Mouse (Mus musculus): ENCODE data around the gene Anxa2. TPM values are rescaled to one million over a fixed set of nuclear protein-coding genes. Genes with fewer than 3 reads are reported as not detected.

Gene Anxa2
- polyA plus RNA-seq, 1 experiment = 409 TPM

- DNase-seq = no peak
- Histone ChIP-seq H3K4me3 (ENCODE audit: control insufficient read depth, insufficient read depth, low read length) (no peak overlapping the region), H3K27me3 (ENCODE audit: control insufficient read depth, insufficient read depth, low read length) (no peaks in the 10 kb centered on the region), H3K27ac (ENCODE audit: control insufficient read depth, insufficient read depth, low read length) (no peak overlapping the region), H3K36me3 (ENCODE audit: control insufficient read depth, insufficient read depth, low read length) (no peaks in the 10 kb centered on the region), H3K4me1 (replicated peaks; ENCODE audit: control insufficient read depth, insufficient read depth, low read length) (no peaks in the 10 kb centered on the region)
- 77% methylated on average over 11 of the region's 11 CpGs for WGBS
- no peak for TF ChIP-seq CTCF (IDR thresholded peaks at IDR 0.05; ENCODE audit: borderline replicate concordance, control insufficient read depth, extremely low read depth, insufficient read depth, low read length, poor library complexity)
Observed at GRCm38 (mm10) chr9:69511881-69512590, 58.6 kb downstream of the Anxa2 start.

DNA sequence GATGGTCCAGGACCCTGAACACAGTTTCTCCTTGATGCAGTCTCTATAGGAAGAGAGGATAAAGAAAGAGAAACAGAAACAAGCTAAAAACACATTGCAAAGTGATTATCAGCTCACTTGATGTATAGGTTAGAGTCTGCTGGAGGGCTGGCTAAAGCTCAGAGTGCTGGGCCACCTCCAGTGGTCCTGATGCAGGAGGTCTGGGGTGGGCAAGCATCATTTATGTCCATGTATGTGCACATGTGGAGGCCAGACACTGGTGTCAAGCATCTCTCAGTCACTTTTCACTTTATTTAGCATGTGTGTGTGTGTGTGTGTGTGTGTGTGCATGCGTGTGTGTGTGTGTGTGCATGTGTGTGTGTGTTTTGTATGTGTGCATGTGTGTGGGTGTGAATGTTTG, 59.3 kb downstream of the Anxa2 start:
- Histone ChIP-seq H3K4me3 (ENCODE audit: control insufficient read depth, insufficient read depth, low read length) (no peak overlapping the region), H3K27ac (ENCODE audit: control insufficient read depth, insufficient read depth, low read length) (no peak overlapping the region), H3K4me1 (replicated peaks; ENCODE audit: control insufficient read depth, insufficient read depth, low read length) (no peaks in the 10 kb centered on the region), H3K36me3 (ENCODE audit: control insufficient read depth, insufficient read depth, low read length) (no peaks in the 10 kb centered on the region), H3K27me3 (ENCODE audit: control insufficient read depth, insufficient read depth, low read length) (no peaks in the 10 kb centered on the region)
- 90% methylated on average over 1 of the region's 1 CpGs for WGBS
- no peak for DNase-seq
- TF ChIP-seq CTCF (IDR thresholded peaks at IDR 0.05; ENCODE audit: borderline replicate concordance, control insufficient read depth, extremely low read depth, insufficient read depth, low read length, poor library complexity) (no peak), POLR2A (IDR thresholded peaks at IDR 0.05; ENCODE audit: control insufficient read depth, extremely low read depth, insufficient read depth, low read length, poor library complexity) (no peak)

GRCm38 (mm10) chr9:69514206-69514605, 60.8 kb downstream of the Anxa2 start:
- Histone ChIP-seq H3K4me1 (replicated peaks; ENCODE audit: control insufficient read depth, insufficient read depth, low read length) (no peaks in the 10 kb centered on the region), H3K27me3 (ENCODE audit: control insufficient read depth, insufficient read depth, low read length) (no peaks in the 10 kb centered on the region), H3K4me3 (ENCODE audit: control insufficient read depth, insufficient read depth, low read length) (no peak overlapping the region), H3K36me3 (ENCODE audit: control insufficient read depth, insufficient read depth, low read length) (no peaks in the 10 kb centered on the region), H3K27ac (ENCODE audit: control insufficient read depth, insufficient read depth, low read length) (no peak overlapping the region)
- WGBS = 88% methylated on average over 8 of the region's 8 CpGs
- DNase-seq = no peak
- no peak for TF ChIP-seq POLR2A (IDR thresholded peaks at IDR 0.05; ENCODE audit: control insufficient read depth, extremely low read depth, insufficient read depth, low read length, poor library complexity)
- no peak for TF ChIP-seq CTCF (IDR thresholded peaks at IDR 0.05; ENCODE audit: borderline replicate concordance, control insufficient read depth, extremely low read depth, insufficient read depth, low read length, poor library complexity)

DNA sequence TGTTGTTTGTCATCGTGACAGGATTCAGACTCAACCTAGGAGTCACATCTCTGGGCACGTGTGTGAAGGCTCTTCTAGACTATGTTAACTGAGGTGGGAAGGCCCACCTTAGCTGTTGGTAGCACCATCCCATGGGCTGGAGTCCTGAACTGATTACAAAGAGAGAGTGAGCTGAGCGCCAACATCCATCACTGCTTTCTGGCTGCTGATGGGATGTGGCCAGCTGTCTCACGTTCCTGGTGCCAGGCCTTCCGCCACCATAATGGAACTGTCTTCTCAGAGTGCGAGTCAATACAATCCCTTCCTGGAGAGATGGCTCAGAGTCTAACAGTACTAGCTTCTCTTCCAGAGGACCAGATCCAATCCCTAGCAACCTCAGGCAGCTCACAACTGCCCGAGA, 62.0 kb downstream of the Anxa2 start:
- no peaks in the 10 kb centered on the region for H3K36me3 ChIP-seq (ENCODE audit: control insufficient read depth, insufficient read depth, low read length)
- no peak overlapping the region for H3K4me3 ChIP-seq (ENCODE audit: control insufficient read depth, insufficient read depth, low read length)
- WGBS = 94% methylated on average over 7 of the region's 7 CpGs
- H3K27me3 ChIP-seq (ENCODE audit: control insufficient read depth, insufficient read depth, low read length) = no peaks in the 10 kb centered on the region
- H3K27ac ChIP-seq (ENCODE audit: control insufficient read depth, insufficient read depth, low read length) = no peak overlapping the region
- no peak for DNase-seq
- no peaks in the 10 kb centered on the region for H3K4me1 ChIP-seq (replicated peaks; ENCODE audit: control insufficient read depth, insufficient read depth, low read length)
- no peak for TF ChIP-seq POLR2A (IDR thresholded peaks at IDR 0.05; ENCODE audit: control insufficient read depth, extremely low read depth, insufficient read depth, low read length, poor library complexity)
- TF ChIP-seq CTCF (IDR thresholded peaks at IDR 0.05; ENCODE audit: borderline replicate concordance, control insufficient read depth, extremely low read depth, insufficient read depth, low read length, poor library complexity) = no peak

- DNase-seq = no peak
- TF ChIP-seq POLR2A (IDR thresholded peaks at IDR 0.05; ENCODE audit: control insufficient read depth, extremely low read depth, insufficient read depth, low read length, poor library complexity) (no peak), CTCF (IDR thresholded peaks at IDR 0.05; ENCODE audit: borderline replicate concordance, control insufficient read depth, extremely low read depth, insufficient read depth, low read length, poor library complexity) (no peak)
- WGBS = 83% methylated on average over 20 of the region's 20 CpGs
- H3K27ac ChIP-seq (ENCODE audit: control insufficient read depth, insufficient read depth, low read length) = no peak overlapping the region
- H3K4me1 ChIP-seq (replicated peaks; ENCODE audit: control insufficient read depth, insufficient read depth, low read length) = no peaks in the 10 kb centered on the region
- no peak overlapping the region for H3K4me3 ChIP-seq (ENCODE audit: control insufficient read depth, insufficient read depth, low read length)
- H3K36me3 ChIP-seq (ENCODE audit: control insufficient read depth, insufficient read depth, low read length) = no peaks in the 10 kb centered on the region
- H3K27me3 ChIP-seq (ENCODE audit: control insufficient read depth, insufficient read depth, low read length) = no peaks in the 10 kb centered on the region
Observed at GRCm38 (mm10) chr9:69517387-69518035, 64.1 kb downstream of the Anxa2 start.

Other genes with a start within 250 kb of the Anxa2 start
- 5.6 and 6.8 TPM in 2 replicates for gene Ice2, start 55.7 kb upstream of the Anxa2 start, polyA plus RNA-seq (2012; rRNA removed)